Mouse (Mus musculus): ENCODE measurements around the gene Tut1. TPM values are rescaled to one million over a fixed set of nuclear protein-coding genes. Genes with fewer than 3 reads are reported as not detected.
A peak's percentile ranks its signal among the peaks of the same experiment; 100 is the strongest.
"Not testable (repeated sequence)": the region's sequence is repeated elsewhere in the genome, so short reads cannot be mapped to it uniquely, and the experiment has no call there.

Gene Tut1
- polyA plus RNA-seq, 1 experiment from 2014 or later, result 39.3 TPM

DNA sequence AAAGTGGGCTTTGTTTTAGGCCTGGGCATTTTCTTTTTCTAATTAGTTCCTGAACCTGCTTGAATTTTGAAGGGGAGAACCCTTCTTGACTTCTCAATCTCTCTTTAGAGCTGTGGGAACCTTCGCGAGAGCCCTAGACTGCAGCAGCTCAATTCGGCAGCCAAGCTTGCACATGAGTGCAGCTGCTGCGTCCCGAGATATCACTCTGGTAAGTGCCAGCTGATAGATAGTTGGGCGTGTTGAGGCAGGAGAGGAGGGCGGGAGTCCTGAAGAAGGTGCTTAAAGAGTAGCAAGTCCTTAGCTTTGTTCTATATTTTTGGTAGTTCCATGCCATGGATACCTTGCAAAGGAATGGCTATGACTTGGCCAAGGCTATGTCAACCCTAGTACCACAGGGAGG, 6.7 kb upstream of the Tut1 start:
- peaks cover 32% of the 10 kb centered on the region for H3K4me1 ChIP-seq (replicated peaks)
- 95% methylated on average over 7 of the region's 7 CpGs for WGBS
- no peak overlapping the region for H3K27ac ChIP-seq
- H3K27me3 ChIP-seq (ENCODE audit: insufficient read depth, poor library complexity, severe bottlenecking), result no peaks in the 10 kb centered on the region
- H3K36me3 ChIP-seq, result peaks cover 87% of the 10 kb centered on the region
- H3K9me3 ChIP-seq, result no peaks in the 10 kb centered on the region
- no peak for DNase-seq (ENCODE audit: low spot score)
- H3K4me3 ChIP-seq, result no peak overlapping the region

DNA sequence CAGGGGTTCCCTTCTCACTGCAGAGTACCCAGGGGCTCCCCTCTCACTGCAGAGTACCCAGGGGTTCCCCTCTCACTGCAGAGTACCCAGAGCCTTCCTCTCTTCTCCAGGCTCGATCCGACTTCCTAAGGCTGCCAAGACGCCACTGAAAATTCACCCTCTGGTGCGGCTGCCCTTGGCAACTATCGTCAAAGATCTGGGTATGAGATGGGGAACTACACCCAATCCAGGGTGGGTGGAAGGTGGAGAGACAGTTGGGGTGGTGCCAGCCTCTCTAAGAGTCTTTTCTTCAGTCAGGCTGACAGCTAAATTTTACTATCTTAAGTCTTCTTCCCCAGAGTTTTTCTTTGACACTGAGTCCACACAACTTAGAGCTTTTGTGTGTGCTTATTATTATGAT, 3.5 kb upstream of the Tut1 start:
- WGBS, result 93% methylated on average over 5 of the region's 5 CpGs
- Histone ChIP-seq H3K36me3 (peaks cover 78% of the 10 kb centered on the region), H3K4me3 (no peak overlapping the region), H3K27ac (no peak overlapping the region), H3K9me3 (no peaks in the 10 kb centered on the region), H3K4me1 (replicated peaks) (peaks cover 29% of the 10 kb centered on the region), H3K27me3 (ENCODE audit: insufficient read depth, poor library complexity, severe bottlenecking) (no peaks in the 10 kb centered on the region)
- no peak for DNase-seq (ENCODE audit: low spot score)

DNA sequence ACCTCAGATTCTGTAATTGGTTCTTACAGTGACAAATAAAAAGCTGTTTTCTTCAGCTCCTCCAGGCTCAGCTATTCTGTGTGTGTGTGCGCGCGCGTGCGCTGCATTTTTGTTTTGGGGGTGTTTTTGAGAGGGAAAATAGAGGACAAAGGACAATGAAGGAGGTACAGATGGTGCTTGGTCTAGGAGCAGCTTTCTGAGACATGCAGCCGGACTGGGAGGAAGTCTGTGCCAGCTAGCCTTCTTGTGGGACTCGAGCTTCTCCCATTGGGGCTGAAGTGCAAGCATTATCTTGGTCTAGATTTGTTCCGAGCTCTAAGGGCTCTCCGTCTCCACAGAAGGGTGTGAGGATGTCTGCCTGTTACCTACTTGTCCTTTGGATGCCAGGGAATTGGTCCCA, 1.4 kb upstream of the Tut1 start:
- DNase-seq (ENCODE audit: low spot score), result no peak
- H3K9me3 ChIP-seq, result no peaks in the 10 kb centered on the region
- 92% methylated on average over 9 of the region's 9 CpGs for WGBS
- no peaks in the 10 kb centered on the region for H3K27me3 ChIP-seq (ENCODE audit: insufficient read depth, poor library complexity, severe bottlenecking)
- H3K27ac ChIP-seq, result peak overlapping the region; percentile 87
- peaks cover 77% of the 10 kb centered on the region for H3K36me3 ChIP-seq
- 0 out of 2 replicates have a peak overlapping the region, but pooled peaks have one; percentile 2 for H3K4me3 ChIP-seq
- peaks cover 26% of the 10 kb centered on the region for H3K4me1 ChIP-seq (replicated peaks)

DNA sequence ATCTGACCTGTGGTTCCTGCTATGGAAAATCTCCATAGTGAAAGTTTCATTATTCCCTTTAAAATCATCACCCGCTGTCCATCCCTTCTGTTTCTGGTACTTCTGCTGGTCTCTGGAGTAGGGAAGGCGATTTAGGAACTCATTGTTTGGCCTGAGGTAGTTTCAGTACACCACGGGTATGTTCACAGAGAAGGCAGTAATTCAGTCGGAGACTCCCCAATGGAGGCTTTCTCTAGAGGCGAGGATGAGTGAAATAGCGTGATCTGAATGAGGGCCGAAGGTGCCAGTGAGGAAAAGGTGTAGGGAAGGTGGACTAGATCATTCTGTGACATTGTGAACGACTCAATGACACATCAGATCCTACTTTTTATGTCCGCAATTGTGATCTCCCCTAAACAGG, 524 bp downstream of the Tut1 start:
- H3K27ac ChIP-seq, result peak overlapping the region; percentile 87
- WGBS, result 12% methylated on average over 9 of the region's 9 CpGs
- peaks cover 26% of the 10 kb centered on the region for H3K4me1 ChIP-seq (replicated peaks)

DNA sequence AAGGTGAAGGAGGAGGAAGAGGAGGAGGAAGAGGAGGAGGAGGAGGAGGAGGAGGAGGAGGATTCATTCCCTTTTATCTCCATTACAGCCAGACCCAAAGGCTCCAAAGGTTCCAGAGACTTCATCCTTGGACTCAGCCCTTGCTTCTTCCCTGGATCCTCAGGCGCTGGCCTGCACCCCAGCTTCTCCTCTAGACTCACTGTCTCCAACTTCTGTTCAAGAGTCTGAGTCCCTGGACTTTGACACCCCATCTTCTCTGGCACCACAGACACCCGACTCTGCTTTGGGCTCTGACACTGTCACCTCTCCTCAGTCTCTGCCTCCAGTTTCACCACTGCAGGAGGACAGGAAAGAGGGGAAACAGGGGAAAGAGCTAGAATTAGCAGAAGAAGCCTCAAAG, 8.6 kb downstream of the Tut1 start:
- Histone ChIP-seq H3K36me3 (peaks cover 88% of the 10 kb centered on the region), H3K27ac (no peak overlapping the region), H3K4me1 (replicated peaks) (peaks cover 16% of the 10 kb centered on the region), H3K27me3 (ENCODE audit: insufficient read depth, poor library complexity, severe bottlenecking) (no peaks in the 10 kb centered on the region), H3K4me3 (no peak overlapping the region), H3K9me3 (no peaks in the 10 kb centered on the region)
- WGBS, result 90% methylated on average over 2 of the region's 2 CpGs
- DNase-seq (ENCODE audit: low spot score), result no peak

More for the DNA sequence above, 524 bp downstream of the Tut1 start:
- no peaks in the 10 kb centered on the region for H3K9me3 ChIP-seq
- H3K27me3 ChIP-seq (ENCODE audit: insufficient read depth, poor library complexity, severe bottlenecking), result no peaks in the 10 kb centered on the region
- peaks cover 76% of the 10 kb centered on the region for H3K36me3 ChIP-seq
- peak overlapping the region; percentile 84 for H3K4me3 ChIP-seq
- no peak for DNase-seq (ENCODE audit: low spot score)

DNA sequence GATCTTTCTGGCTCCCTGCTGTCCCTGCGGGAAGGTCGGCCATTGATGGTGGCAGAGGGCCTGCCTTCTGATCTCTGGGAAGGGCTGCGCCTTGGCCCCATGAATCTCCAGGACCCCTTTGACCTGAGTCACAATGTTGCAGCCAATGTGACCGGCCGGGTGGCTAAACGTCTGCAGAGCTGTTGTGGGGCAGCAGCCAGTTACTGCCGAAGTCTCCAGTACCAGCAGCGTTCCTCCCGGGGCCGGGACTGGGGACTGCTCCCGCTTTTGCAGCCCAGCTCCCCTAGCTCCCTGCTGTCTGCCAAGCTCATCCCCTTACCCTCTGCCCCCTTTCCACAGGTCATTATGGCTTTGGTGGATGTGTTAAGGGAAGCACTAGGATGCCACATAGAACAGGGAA, 11.4 kb downstream of the Tut1 start:
- H3K4me1 ChIP-seq (replicated peaks), result peaks cover 29% of the 10 kb centered on the region
- H3K27me3 ChIP-seq (ENCODE audit: insufficient read depth, poor library complexity, severe bottlenecking), result no peaks in the 10 kb centered on the region
- WGBS, result 85% methylated on average over 11 of the region's 11 CpGs
- H3K4me3 ChIP-seq, result peak overlapping the region; percentile 14; the same call in 1 of the 2 replicates
- DNase-seq (ENCODE audit: low spot score), result no peak
- H3K9me3 ChIP-seq, result no peaks in the 10 kb centered on the region
- no peak overlapping the region for H3K27ac ChIP-seq
- H3K36me3 ChIP-seq, result peaks cover 81% of the 10 kb centered on the region

DNA sequence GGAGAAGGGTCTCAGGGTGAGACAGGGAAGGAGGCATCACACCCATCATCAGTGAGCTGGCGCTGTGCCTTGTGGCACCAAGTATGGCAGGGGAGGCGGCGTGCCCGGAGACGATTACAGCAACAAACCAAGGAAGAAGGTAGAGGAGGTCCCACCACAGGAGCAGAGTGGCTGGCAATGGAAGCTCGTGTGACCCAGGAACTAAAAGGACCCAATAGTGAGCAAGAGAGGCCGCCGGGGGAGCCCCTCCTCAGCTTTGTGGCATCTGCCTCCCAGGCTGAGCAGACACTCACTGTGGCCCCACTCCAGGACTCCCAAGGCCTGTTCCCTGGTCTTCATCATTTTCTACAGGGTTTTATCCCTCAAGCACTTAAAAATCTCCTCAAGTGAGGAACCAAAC, 12.1 kb downstream of the Tut1 start:
- no peaks in the 10 kb centered on the region for H3K9me3 ChIP-seq
- H3K27me3 ChIP-seq (ENCODE audit: insufficient read depth, poor library complexity, severe bottlenecking), result no peaks in the 10 kb centered on the region
- peak overlapping the region; percentile 88 for H3K4me3 ChIP-seq
- peak overlapping the region; percentile 95 for H3K27ac ChIP-seq
- H3K36me3 ChIP-seq, result peaks cover 81% of the 10 kb centered on the region
- DNase-seq (ENCODE audit: low spot score), result no peak
- H3K4me1 ChIP-seq (replicated peaks), result peaks cover 29% of the 10 kb centered on the region
- 76% methylated on average over 8 of the region's 8 CpGs for WGBS

DNA sequence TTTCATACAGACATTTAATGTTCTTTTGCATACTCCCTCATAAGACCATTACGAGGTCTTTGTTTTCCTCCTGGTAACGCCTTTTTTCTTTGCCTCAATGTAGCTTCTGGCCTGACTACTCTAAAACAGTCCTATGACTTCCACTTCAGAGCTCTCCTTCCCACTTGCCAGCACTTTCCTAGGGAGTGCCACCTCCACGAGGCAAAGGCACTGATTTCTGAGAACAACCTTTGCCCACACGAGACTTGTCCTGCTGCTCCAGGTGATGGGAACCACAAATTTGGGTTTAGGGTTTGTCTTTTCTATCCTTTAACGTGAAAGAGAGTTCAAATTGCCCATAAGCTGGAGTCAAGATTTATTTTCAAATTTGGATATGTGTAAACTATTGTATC, 12.5 kb downstream of the Tut1 start:
- Histone ChIP-seq H3K4me3 (peak overlapping the region; percentile 88), H3K27me3 (ENCODE audit: insufficient read depth, poor library complexity, severe bottlenecking) (no peaks in the 10 kb centered on the region), H3K9me3 (no peaks in the 10 kb centered on the region), H3K36me3 (peaks cover 81% of the 10 kb centered on the region), H3K4me1 (replicated peaks) (peaks cover 29% of the 10 kb centered on the region), H3K27ac (peak overlapping the region; percentile 95)
- DNase-seq (ENCODE audit: low spot score), result no peak
- 48% methylated on average over 5 of the region's 5 CpGs for WGBS

DNA sequence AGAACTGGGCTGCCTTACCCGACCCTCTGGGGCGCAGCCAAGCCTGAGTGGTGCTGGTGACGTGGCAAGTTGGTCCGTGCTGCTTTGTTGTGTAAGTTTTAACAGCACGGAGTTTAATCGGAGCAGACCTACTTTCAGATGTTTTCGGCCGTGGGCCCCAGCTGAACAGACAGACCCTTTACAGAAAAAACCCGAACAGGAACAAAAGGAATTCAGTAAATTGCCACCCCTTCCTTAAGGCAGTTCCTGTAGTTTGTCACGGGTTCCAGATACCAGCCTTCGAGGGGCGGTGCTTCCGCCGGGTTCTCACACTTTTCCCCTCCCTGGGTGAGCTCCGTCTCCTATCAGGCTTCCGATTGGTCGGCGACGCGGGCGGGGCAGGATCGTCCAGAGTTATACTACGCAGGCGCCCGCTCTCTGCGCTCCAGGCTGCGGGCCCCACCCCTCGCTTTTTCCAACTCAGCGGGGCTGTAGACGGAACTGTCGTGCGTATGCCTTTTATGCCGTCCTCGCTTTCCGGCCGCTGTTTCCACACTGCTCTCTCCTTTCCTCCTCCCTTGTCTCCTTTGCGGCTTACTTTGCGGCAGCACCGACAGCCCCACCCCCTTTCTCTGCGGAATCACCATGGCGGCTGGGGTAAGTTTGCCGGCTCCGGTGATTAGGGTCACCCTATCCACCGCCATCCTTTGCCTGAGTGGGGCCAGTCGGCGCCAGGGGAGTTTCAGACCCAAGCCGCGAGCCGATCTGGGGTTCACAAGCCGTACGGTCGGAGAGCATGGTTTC, 13.1 kb downstream of the Tut1 start, which contains the start of gene Eef1g:
TSS of gene Eef1g (plus strand) at position 452 of the 783 bp plus-strand sequence.
- WGBS, result 2% methylated on average over 52 of the region's 52 CpGs
- peaks cover 81% of the 10 kb centered on the region for H3K36me3 ChIP-seq

DNA sequence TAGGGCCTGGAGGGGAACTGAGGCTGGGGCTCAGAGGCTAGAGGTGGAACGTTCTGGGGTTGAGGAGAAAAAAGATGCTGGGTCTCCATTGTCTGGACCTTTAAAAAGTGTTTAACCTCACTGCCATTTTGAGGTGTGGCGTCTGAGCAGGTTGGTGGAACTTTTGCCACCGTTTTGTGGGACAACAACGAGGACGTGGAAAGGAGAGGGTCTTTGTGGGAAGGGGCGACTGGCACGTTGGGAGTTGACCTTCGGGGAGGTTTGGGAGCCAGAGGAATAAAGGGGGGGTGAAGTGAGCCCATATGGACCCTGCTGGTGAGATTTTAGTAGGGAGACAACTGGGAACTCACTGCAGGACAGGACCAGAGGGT, 13.7 kb downstream of the Tut1 start:
- H3K27ac ChIP-seq, result peak overlapping the region; percentile 95
- WGBS, result under 1% methylated on average over 8 of the region's 8 CpGs
- H3K36me3 ChIP-seq, result peaks cover 81% of the 10 kb centered on the region

More for the DNA sequence above, 13.1 kb downstream of the Tut1 start, which contains the start of gene Eef1g:
- Histone ChIP-seq H3K27ac (peak within 1 kb of the TSS; percentile 95), H3K4me1 (replicated peaks) (peaks cover 29% of the 10 kb centered on the region), H3K27me3 (ENCODE audit: insufficient read depth, poor library complexity, severe bottlenecking) (no peaks in the 10 kb centered on the region), H3K9me3 (no peaks in the 10 kb centered on the region), H3K4me3 (peak within 1 kb of the TSS; percentile 88)
- DNase-seq (ENCODE audit: low spot score), result peak; percentile 100

DNA sequence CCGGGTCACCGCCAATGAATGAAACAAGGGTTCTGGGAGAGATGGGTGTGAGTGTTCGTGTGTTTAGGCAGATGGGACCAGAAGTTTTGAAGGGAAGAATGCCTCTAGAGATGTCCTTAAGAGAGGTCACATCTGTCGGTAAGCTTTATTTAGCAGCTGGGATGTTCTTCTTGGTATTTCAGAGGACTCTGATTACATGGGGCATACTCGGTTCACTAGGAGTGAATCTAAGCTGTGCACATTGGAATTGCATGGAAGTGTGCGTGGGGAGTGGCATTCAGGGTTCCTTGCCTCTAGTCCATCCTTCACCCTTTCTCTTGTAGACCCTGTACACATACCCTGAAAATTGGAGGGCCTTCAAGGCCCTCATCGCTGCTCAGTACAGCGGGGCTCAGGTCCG, 14.2 kb downstream of the Tut1 start:
- Histone ChIP-seq H3K4me3 (peak overlapping the region; percentile 88), H3K27me3 (ENCODE audit: insufficient read depth, poor library complexity, severe bottlenecking) (no peaks in the 10 kb centered on the region), H3K27ac (peak overlapping the region; percentile 95), H3K36me3 (peaks cover 81% of the 10 kb centered on the region), H3K4me1 (replicated peaks) (peaks cover 29% of the 10 kb centered on the region), H3K9me3 (no peaks in the 10 kb centered on the region)
- WGBS, result 4% methylated on average over 9 of the region's 9 CpGs
- DNase-seq (ENCODE audit: low spot score), result no peak

More for the DNA sequence above, 13.7 kb downstream of the Tut1 start:
- Histone ChIP-seq H3K4me3 (peak overlapping the region; percentile 88), H3K27me3 (ENCODE audit: insufficient read depth, poor library complexity, severe bottlenecking) (no peaks in the 10 kb centered on the region), H3K9me3 (no peaks in the 10 kb centered on the region), H3K4me1 (replicated peaks) (peaks cover 29% of the 10 kb centered on the region)
- no peak for DNase-seq (ENCODE audit: low spot score)

DNA sequence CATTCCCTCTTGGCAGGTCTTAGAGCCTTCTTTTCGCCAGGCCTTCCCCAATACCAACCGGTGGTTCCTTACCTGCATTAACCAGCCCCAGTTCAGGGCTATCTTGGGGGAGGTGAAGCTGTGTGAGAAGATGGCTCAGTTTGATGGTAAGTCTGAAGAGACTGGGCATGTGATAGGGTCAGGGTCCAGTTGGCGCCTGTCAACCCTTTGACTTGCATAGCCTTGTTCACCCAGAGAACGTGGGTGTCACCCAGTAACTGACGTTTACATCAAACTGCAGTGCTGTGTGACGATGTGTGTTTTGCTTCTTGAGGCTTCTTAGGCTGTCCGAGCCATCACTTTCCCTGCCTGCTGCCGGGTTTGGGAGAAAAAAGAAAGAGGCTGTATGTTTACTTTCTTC, 18.8 kb downstream of the Tut1 start:
- not testable (repeated sequence) for H3K27me3 ChIP-seq (ENCODE audit: insufficient read depth, poor library complexity, severe bottlenecking); H3K4me3 ChIP-seq; DNase-seq (ENCODE audit: low spot score); H3K27ac ChIP-seq; H3K9me3 ChIP-seq
- WGBS, result 86% methylated on average over 8 of the region's 8 CpGs
- peaks cover 93% of the 10 kb centered on the region for H3K36me3 ChIP-seq
- H3K4me1 ChIP-seq (replicated peaks), result peaks cover 13% of the 10 kb centered on the region

DNA sequence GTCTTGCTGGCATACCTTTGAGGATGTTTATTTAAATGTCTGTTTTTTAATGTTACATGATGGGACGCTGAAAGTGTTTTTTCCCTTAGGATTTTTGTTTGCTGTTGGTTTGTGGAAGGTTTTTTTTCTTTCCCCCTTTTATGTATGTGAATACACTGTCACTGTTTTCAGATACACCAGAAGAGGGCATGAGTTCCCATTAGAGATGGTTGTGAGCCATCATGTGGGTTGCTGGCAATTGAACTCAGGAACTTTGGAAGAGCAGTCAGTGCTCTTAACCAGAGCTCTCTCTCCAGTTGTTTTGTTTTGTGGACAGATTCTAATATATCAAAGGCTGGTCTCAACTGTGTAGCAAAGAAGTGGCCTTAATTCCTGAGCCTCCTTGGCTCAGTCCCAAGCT, 21.0 kb downstream of the Tut1 start:
- H3K36me3 ChIP-seq, result peaks cover 100% of the 10 kb centered on the region
- DNase-seq (ENCODE audit: low spot score), result no peak
- no peaks in the 10 kb centered on the region; the same call in 1 of the 2 replicates for H3K4me1 ChIP-seq (replicated peaks)
- 95% methylated on average over 1 of the region's 1 CpGs for WGBS
- H3K9me3 ChIP-seq, result no peaks in the 10 kb centered on the region
- H3K4me3 ChIP-seq, result no peak overlapping the region
- no peak overlapping the region for H3K27ac ChIP-seq
- H3K27me3 ChIP-seq (ENCODE audit: insufficient read depth, poor library complexity, severe bottlenecking), result no peaks in the 10 kb centered on the region
